Comparison of ENCODE assay signal across 24 mouse cellular contexts in the genomic region with DNA sequence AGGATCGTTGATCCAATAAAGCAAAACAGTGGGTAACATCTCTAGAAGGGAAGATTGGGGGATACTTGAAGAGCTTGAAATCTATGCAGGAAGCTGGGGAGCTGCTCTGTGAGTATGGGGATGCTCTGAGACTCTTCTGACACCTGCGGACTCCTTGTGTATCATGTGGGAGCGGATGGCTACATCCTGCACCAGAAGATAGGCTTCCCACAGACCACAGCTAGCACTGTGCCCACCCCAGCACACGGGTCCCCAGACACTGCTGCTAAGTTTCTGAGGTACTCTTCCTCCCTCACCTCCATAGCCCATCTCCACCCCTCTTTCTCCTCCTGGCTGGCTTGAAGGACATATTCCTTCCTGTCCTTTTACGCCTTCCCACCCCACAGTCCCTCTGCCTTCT. TPM values are rescaled to one million over a fixed set of nuclear protein-coding genes. Genes with fewer than 3 reads are reported as not detected.
DNase-seq lines count a peak whose midpoint lies in the region; ATAC-seq and TF ChIP-seq lines count a peak whose summit lies in the region.
"Had no signal": no experiment of that assay in that cellular context is flagged by ENCODE, and none has a peak within 500 bp of the region (broad histone marks: within the 10 kb centered on the region; RNA-seq: fewer than 3 reads in every experiment).

No protein-coding gene starts in this region.

- ATAC-seq in liver, postnatal 0 days, result no peak
- no peak for ATAC-seq in erythroblast, adult 5-6 weeks (replicated peaks; ENCODE audit: low FRiP score, poor library complexity, severe bottlenecking)
- ATAC-seq in intestine, embryonic 15.5 days, result no peak
- ATAC-seq: forebrain, embryonic 14.5 days had no signal

- no peak for TF ChIP-seq CTCF in CH12.LX (conservative IDR thresholded peaks at IDR 0.05 in 1 of 2, IDR thresholded peaks at IDR 0.05 in 1 of 2; ENCODE audit: low read depth in 2 of 2, low read length in 2 of 2)
- no peak for TF ChIP-seq CTCF in liver, postnatal 0 days (IDR thresholded peaks at IDR 0.05; ENCODE audit: low read depth)

- H3K27ac ChIP-seq in CH12.LX (ENCODE audit: insufficient read depth, low read depth), result peak overlapping the region; percentile 98
- H3K27ac ChIP-seq in liver, postnatal 0 days (ENCODE audit: low read depth), result 0 out of 2 replicates have a peak overlapping the region, but pooled peaks have one; percentile 4
- no peak overlapping the region for H3K27ac ChIP-seq in intestine, embryonic 15.5 days
- H3K27ac ChIP-seq: gastrocnemius, adult 2 months; hindbrain, embryonic 15.5 days; layer of hippocampus, adult 2 months; midbrain, embryonic 12.5 days had no signal

- H3K4me1 ChIP-seq in CH12.LX (ENCODE audit: control insufficient read depth in 1 of 2, insufficient read depth in 2 of 2), result peaks cover 58 to 74% of the 10 kb centered on the region in 2 experiments
- peaks cover 37% of the 10 kb centered on the region for H3K4me1 ChIP-seq in liver, postnatal 0 days (ENCODE audit: insufficient read depth)
- no peaks in the 10 kb centered on the region for H3K4me1 ChIP-seq in intestine, embryonic 15.5 days (replicated peaks)
- H3K4me1 ChIP-seq: hindbrain, embryonic 15.5 days; midbrain, embryonic 12.5 days had no signal

- DNase-seq in CD4-positive helper T cell, adult 2 months (ENCODE audit: low read depth, low spot score), result peak; percentile 44
- no peak for DNase-seq in CH12.LX (ENCODE audit: extremely low read depth)
- no peak for DNase-seq in liver, postnatal 0 days
- DNase-seq in thymus, postnatal 25 days, result peak; percentile 64
- no peak for DNase-seq in left cerebral cortex, adult 8-10 months (ENCODE audit: low spot score in 2 of 2)
- DNase-seq: adrenal gland, adult 2 months; cerebellum, adult 2 months; cerebellum, postnatal 25 days; embryo, embryonic 11 days; gastrocnemius, adult 2 months; kidney, adult 8-10 months; kidney, postnatal 14 days; lung, postnatal 10 days had no signal

- dilution Hi-C loops in CH12.LX (cut with MboI; ENCODE audit: extremely low pct_ligation_motif_present, extremely low pct_unique_long_range_greater_than_20kb, low sequenced_read_pairs), result no loop called here

- WGBS in liver, postnatal 0 days (ENCODE audit: insufficient replicate concordance), result 81% methylated on average over 5 of the region's 5 CpGs
- WGBS in intestine, embryonic 15.5 days, result 91% methylated on average over 5 of the region's 5 CpGs

- H3K4me3 ChIP-seq in CH12.LX (replicated peaks in 1 of 3; ENCODE audit: low read depth in 2 of 3, low read length in 2 of 3, poor library complexity in 1 of 3), result peak overlapping the region; percentile 28 to 98 (median 87)
- peak overlapping the region; percentile 57 for H3K4me3 ChIP-seq in liver, postnatal 0 days (ENCODE audit: low read depth, low read length)
- no peak overlapping the region for H3K4me3 ChIP-seq in intestine, embryonic 15.5 days (replicated peaks)
- H3K4me3 ChIP-seq: gastrocnemius, adult 2 months; hindbrain, embryonic 15.5 days; layer of hippocampus, adult 2 months; midbrain, embryonic 12.5 days had no signal

- H3K36me3 ChIP-seq in CH12.LX (replicated peaks in 1 of 2; ENCODE audit: control insufficient read depth in 1 of 2, insufficient read depth in 1 of 2, low read length in 1 of 2), result peaks cover 56 to 66% of the 10 kb centered on the region in 2 experiments
- H3K36me3 ChIP-seq in liver, postnatal 0 days (replicated peaks; ENCODE audit: insufficient read depth, low read length), result peaks cover 34% of the 10 kb centered on the region
- no peaks in the 10 kb centered on the region for H3K36me3 ChIP-seq in intestine, embryonic 15.5 days
- H3K36me3 ChIP-seq: hindbrain, embryonic 15.5 days; midbrain, embryonic 12.5 days had no signal

- no peak for TF ChIP-seq EP300 in CH12.LX (IDR thresholded peaks at IDR 0.05; ENCODE audit: low read length)
- no peak for TF ChIP-seq EP300 in liver, postnatal 0 days (IDR thresholded peaks at IDR 0.05; ENCODE audit: low read depth)

- TF ChIP-seq RAD21 in CH12.LX (IDR thresholded peaks at IDR 0.05; ENCODE audit: low read depth, low read length), result no peak

- in situ Hi-C loops in CH12.LX (cut with MboI; ENCODE audit: low pct_ligation_motif_present, low pct_unique_long_range_greater_than_20kb, low sequenced_read_pairs), result no loop called here

- peak overlapping the region; percentile 79 for H3K4me2 ChIP-seq in CH12.LX (ENCODE audit: insufficient read depth, low read depth, poor library complexity, severe bottlenecking)
- peak overlapping the region; percentile 67 for H3K4me2 ChIP-seq in liver, postnatal 0 days (ENCODE audit: low read depth, low read length)
- H3K4me2 ChIP-seq in intestine, embryonic 15.5 days (replicated peaks), result no peak overlapping the region
- H3K4me2 ChIP-seq: hindbrain, embryonic 15.5 days; midbrain, embryonic 12.5 days had no signal

- TF ChIP-seq POLR2A in CH12.LX (IDR thresholded peaks at IDR 0.05; ENCODE audit: low read depth, low read length), result no peak

- H3K27me3 ChIP-seq in CH12.LX (replicated peaks), result no peaks in the 10 kb centered on the region
- H3K27me3 ChIP-seq in liver, postnatal 0 days (ENCODE audit: insufficient read depth, low read length), result no peaks in the 10 kb centered on the region
- H3K27me3 ChIP-seq in intestine, embryonic 15.5 days (replicated peaks), result no peaks in the 10 kb centered on the region
- H3K27me3 ChIP-seq: hindbrain, embryonic 15.5 days; midbrain, embryonic 12.5 days had no signal

- H3K79me2 ChIP-seq in CH12.LX (replicated peaks; ENCODE audit: control insufficient read depth, extremely low read depth, insufficient read depth, poor library complexity, severe bottlenecking), result peaks cover 50% of the 10 kb centered on the region

- H3K9ac ChIP-seq in CH12.LX (ENCODE audit: insufficient read depth, low read depth), result no peak overlapping the region
- no peak overlapping the region for H3K9ac ChIP-seq in liver, postnatal 0 days (replicated peaks)
- H3K9ac ChIP-seq in intestine, embryonic 15.5 days, result no peak overlapping the region
- H3K9ac ChIP-seq: hindbrain, embryonic 15.5 days; midbrain, embryonic 12.5 days had no signal

- H3K9me3 ChIP-seq in CH12.LX (replicated peaks; ENCODE audit: low read length), result peaks cover 6% of the 10 kb centered on the region
- H3K9me3 ChIP-seq in liver, postnatal 0 days (ENCODE audit: low read length), result no peaks in the 10 kb centered on the region
- H3K9me3 ChIP-seq in intestine, embryonic 15.5 days, result no peaks in the 10 kb centered on the region
- H3K9me3 ChIP-seq: hindbrain, embryonic 15.5 days; midbrain, embryonic 12.5 days had no signal

TF ChIP-seq in CH12.LX, 34 proteins besides CTCF, POLR2A, EP300 and RAD21:
- TF ChIP-seq TCF12 (IDR thresholded peaks at IDR 0.05; ENCODE audit: low read depth, low read length) (no peak), CHD2 (IDR thresholded peaks at IDR 0.05; ENCODE audit: low read length) (0 out of 2 replicates have a peak, but pooled peaks have one; percentile 20), MAX (IDR thresholded peaks at IDR 0.05; ENCODE audit: low read length) (no peak), ETS1 (conservative IDR thresholded peaks at IDR 0.05; ENCODE audit: low read depth, low read length) (0 out of 2 replicates have a peak, but pooled peaks have one; percentile 0)

RNA-seq across cellular contexts. Expression of gene Rac2, which starts 2.4 kb away (rescaled TPM):
- total RNA-seq in CH12.LX (2012; rRNA removed), result 314 and 453 TPM in 2 replicates
- total RNA-seq in CH12.LX (2014; rRNA removed), result 142 and 160 TPM in 2 replicates
- polyA plus RNA-seq in CH12.LX (2012; ENCODE audit: insufficient read length, low read depth), result 883 and 942 TPM in 2 replicates
- 120 and 127 TPM in 2 replicates for polyA plus RNA-seq in liver, postnatal 0 days (2015; fragmentation: Nextera tagmentation; extraction: Ambion mirVana)
- total RNA-seq in left cerebral cortex, adult 8-10 months (2022), result 1 to 10 TPM; 1.3 to 8.2 (median 4.9) TPM
- total RNA-seq in erythroblast, adult 5-6 weeks (2015; ENCODE audit: low replicate concordance), result 142 and 153 TPM in 2 replicates
- total RNA-seq in erythroblast, adult 5-6 weeks (2017; ENCODE audit: low replicate concordance), result 34.3 and 78.9 TPM in 2 replicates
- 15.7 and 21.4 TPM in 2 replicates for polyA plus RNA-seq in intestine, embryonic 15.5 days (2015; fragmentation: Nextera tagmentation; extraction: Ambion mirVana)
- polyA plus RNA-seq: C2C12 had no signal

RNA-seq across cellular contexts. Expression of gene Sstr3, which starts 25.7 kb away (rescaled TPM):
- total RNA-seq in CH12.LX (2012; rRNA removed), result not detected in 2 replicates
- total RNA-seq in CH12.LX (2014; rRNA removed), result not detected in 2 replicates
- 0.14 and 0.36 TPM in 2 replicates for polyA plus RNA-seq in CH12.LX (2012; ENCODE audit: insufficient read length, low read depth)
- not detected in 2 replicates for polyA plus RNA-seq in liver, postnatal 0 days (2015; fragmentation: Nextera tagmentation; extraction: Ambion mirVana)
- 10 to 100 TPM; 16.2 to 23.4 (median 18.3) TPM for total RNA-seq in left cerebral cortex, adult 8-10 months (2022)
- total RNA-seq in erythroblast, adult 5-6 weeks (2015; ENCODE audit: low replicate concordance), result not detected in 2 replicates
- total RNA-seq in erythroblast, adult 5-6 weeks (2017; ENCODE audit: low replicate concordance), result not detected in 2 replicates
- polyA plus RNA-seq in intestine, embryonic 15.5 days (2015; fragmentation: Nextera tagmentation; extraction: Ambion mirVana), result 0.23 and 0.24 TPM in 2 replicates
- total RNA-seq: hematopoietic stem cell, adult 5-6 weeks; neutrophil, adult 5-6 weeks had no signal
- polyA plus RNA-seq: C2C12; gonadal fat pad, adult 2 months; limb, embryonic 11.5 days had no signal

RNA-seq across cellular contexts. Expression of gene Cyth4, which starts 26.7 kb away (rescaled TPM):
- total RNA-seq in CH12.LX (2012; rRNA removed), result 42.2 and 51.9 TPM in 2 replicates
- total RNA-seq in CH12.LX (2014; rRNA removed), result 38.6 and 39.2 TPM in 2 replicates
- 75.3 and 80.5 TPM in 2 replicates for polyA plus RNA-seq in CH12.LX (2012; ENCODE audit: insufficient read length, low read depth)
- 11.5 and 13.3 TPM in 2 replicates for polyA plus RNA-seq in liver, postnatal 0 days (2015; fragmentation: Nextera tagmentation; extraction: Ambion mirVana)
- 10 to 100 TPM in 3 of 4 experiments, 1 to 10 TPM in 1; 9.1 to 26.0 (median 17.3) TPM for total RNA-seq in left cerebral cortex, adult 8-10 months (2022)
- total RNA-seq in erythroblast, adult 5-6 weeks (2015; ENCODE audit: low replicate concordance), result 17.1 and 19.4 TPM in 2 replicates
- 18.1 and 20.1 TPM in 2 replicates for total RNA-seq in erythroblast, adult 5-6 weeks (2017; ENCODE audit: low replicate concordance)
- polyA plus RNA-seq in intestine, embryonic 15.5 days (2015; fragmentation: Nextera tagmentation; extraction: Ambion mirVana), result 8.0 and 8.2 TPM in 2 replicates

RNA-seq across cellular contexts. Expression of gene C1qtnf6, which starts 39.0 kb away (rescaled TPM):
- total RNA-seq in CH12.LX (2012; rRNA removed), result 4.1 and 6.3 TPM in 2 replicates
- 5.0 and 5.7 TPM in 2 replicates for total RNA-seq in CH12.LX (2014; rRNA removed)
- 27.7 and 28.1 TPM in 2 replicates for polyA plus RNA-seq in CH12.LX (2012; ENCODE audit: insufficient read length, low read depth)
- polyA plus RNA-seq in liver, postnatal 0 days (2015; fragmentation: Nextera tagmentation; extraction: Ambion mirVana), result 4.3 and 4.4 TPM in 2 replicates
- 1 to 10 TPM; 1.7 to 4.0 (median 2.0) TPM for total RNA-seq in left cerebral cortex, adult 8-10 months (2022)
- not detected in 2 replicates for total RNA-seq in erythroblast, adult 5-6 weeks (2015; ENCODE audit: low replicate concordance)
- total RNA-seq in erythroblast, adult 5-6 weeks (2017; ENCODE audit: low replicate concordance), result 0.28 and 0.43 TPM in 2 replicates
- 22.0 and 22.3 TPM in 2 replicates for polyA plus RNA-seq in intestine, embryonic 15.5 days (2015; fragmentation: Nextera tagmentation; extraction: Ambion mirVana)

Comparison
In these comparisons a context has a peak if more than half of its experiments do, and no peak if none do; other contexts are left out.
1. DNase-seq: peak in CD4-positive helper T cell, adult 2 months (single experiment) and thymus, postnatal 25 days (single experiment); none in CH12.LX (single experiment), liver, postnatal 0 days (single experiment) and left cerebral cortex, adult 8-10 months (0 of 2).
2. RNA of gene Sstr3, which starts 25.7 kb away (total RNA-seq): 16.2 to 23.4 TPM in left cerebral cortex, adult 8-10 months; not detected in CH12.LX and not detected in erythroblast, adult 5-6 weeks; every median in the first group is over 10 times any median in the second.